Mouse (Mus musculus) liver, embryonic 14.5 days (tissue): Measurements from ENCODE around the gene Proser3.

Source experiments
- CTCF ChIP-seq: IDR thresholded peaks from 2 replicates; pipeline ENCODE4 v1.5.1; 2016; ENCODE audit warnings: antibody characterized with exemption, low read depth, control low read depth
- EP300 ChIP-seq: IDR thresholded peaks from 2 replicates; pipeline ENCODE4 v1.6.1; 2016; ENCODE audit warnings: antibody characterized with exemption, low read depth

- TF ChIP-seq CTCF (no peak), EP300 (no peak)
Measured at GRCm38 (mm10) chr7:30584339-30584738, 32.2 kb upstream of the Proser3 start.
